Mouse (Mus musculus): ENCODE data around the gene Nr2e3.
"Not testable (repeated sequence)": the region's sequence is repeated elsewhere in the genome, so short reads cannot be mapped to it uniquely, and the experiment has no call there.

Gene Nr2e3

DNA sequence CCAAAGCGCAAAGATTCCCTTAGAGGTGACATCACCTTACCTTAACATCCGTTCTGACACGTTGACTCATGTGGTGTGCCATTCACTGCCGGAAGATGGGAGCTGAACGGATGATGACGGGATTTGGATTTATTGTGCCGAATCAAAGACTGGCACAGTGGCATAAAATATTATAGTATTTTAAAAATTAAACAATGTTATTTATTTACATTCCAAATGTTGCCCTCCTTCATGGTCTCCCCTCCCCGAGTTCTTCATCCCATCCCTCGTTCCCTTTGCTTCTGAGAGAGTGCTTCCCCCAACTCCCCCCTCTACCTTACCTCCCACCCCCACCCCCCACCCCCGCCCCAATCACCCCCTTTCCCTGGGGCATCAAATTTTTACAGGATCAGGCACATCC lies at the start of gene Nr2e3:
Nr2e3 (minus strand) TSS at position 101 of the 400 bp plus-strand sequence.
- no peak for ATAC-seq (ENCODE audit: insufficient number of reproducible peaks, low FRiP score, low TSS enrichment)

DNA sequence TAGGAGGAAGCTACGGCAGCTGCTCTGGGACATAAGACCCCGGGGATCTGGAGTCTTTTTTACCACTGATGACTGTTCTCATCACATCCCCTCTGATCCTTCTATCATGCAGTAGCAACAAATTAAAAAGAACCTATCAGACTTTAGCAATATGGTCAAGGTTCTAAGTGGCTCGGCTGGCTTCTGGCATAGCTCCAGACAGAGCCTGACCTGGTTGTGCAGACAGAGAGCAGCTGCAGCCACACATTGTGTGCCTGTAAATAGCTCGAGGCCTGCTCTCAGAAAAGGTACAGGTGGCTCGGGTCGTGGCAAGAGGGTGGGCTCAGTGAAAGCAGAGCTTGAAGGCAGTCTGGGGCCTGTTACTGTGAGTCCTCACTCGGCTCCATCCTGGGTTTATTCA lies 48.5 kb upstream of the Nr2e3 start:
- no peak for ATAC-seq (ENCODE audit: insufficient number of reproducible peaks, low FRiP score, low TSS enrichment)

DNA sequence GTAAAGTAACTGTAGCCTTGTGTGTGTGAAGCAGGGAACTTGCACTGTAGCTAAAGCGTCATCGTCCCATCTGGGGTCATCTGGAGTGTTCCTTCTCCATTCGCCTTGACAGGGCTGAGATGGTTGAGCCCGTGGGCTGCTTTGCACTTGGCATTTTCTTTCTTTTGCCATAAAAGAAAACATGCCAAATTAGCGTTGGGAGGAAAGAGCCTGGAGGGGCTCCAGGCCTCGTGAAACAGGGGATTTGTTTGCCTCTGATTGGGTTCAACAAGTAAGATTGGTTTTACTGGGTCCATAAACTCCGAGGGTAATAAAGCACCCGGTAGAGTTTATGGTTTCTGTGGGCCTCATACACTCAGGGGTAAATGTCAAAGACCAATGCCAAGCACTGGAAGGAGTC lies 41.9 kb upstream of the Nr2e3 start:
- ATAC-seq (ENCODE audit: insufficient number of reproducible peaks, low FRiP score, low TSS enrichment): no peak

DNA sequence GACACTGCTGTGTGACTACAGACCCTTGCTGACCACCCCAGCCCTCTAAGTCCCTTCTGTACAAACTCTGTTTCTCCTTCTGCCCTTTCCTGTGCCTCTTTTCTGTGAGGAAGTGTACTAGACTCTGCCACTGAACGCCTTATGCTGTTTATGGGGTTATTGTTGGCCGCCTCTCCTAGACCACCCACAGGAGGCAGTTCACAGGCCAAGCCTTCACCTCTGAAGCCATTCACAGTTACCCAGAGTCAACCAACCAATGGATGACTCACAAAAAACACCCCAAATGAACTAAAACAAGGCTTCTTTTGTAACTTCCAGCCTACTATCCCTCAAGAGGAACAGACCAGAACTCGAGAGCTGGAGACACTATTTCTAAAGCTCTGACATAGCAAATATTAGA lies 41.0 kb upstream of the Nr2e3 start:
- no peak for ATAC-seq (ENCODE audit: insufficient number of reproducible peaks, low FRiP score, low TSS enrichment)

DNA sequence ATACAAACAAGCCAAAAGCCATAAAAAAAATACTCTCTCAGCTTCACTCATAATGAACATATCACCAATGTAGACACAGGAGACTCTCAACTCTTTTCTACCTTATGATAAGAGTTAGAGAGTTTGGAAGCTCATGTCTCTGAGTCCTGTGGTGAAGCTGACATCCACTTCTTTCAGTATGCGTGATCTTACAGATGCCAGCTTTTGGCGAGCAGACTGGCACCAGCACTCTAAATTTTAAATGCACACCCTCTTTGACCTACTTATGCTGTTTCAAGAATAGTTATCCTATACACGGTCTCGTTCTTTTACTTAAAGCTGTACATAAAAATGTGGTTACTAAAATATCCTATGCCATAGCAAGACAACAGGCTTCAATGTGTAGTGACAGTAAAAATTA lies 37.3 kb upstream of the Nr2e3 start:
- ATAC-seq (ENCODE audit: insufficient number of reproducible peaks, low FRiP score, low TSS enrichment): no peak

DNA sequence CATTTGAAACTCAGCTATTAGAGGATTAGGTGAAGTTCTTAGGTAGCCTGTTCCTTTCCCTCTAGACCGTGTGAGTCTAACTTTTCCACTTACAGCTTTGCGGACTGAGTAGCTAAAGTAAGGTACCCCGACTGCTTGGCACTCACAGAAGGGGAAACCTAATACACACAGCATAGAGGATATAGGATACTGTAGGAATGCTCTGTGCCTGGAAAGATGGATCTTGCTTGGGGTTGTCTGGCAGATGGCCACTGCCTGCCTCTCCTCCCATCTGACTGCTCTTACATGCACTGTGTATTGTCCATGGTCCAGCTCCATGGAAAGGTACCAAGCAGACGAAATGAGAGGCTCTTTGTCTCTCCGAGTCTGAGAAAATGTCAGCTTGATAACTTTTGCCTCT lies 30.9 kb upstream of the Nr2e3 start:
- ATAC-seq (ENCODE audit: insufficient number of reproducible peaks, low FRiP score, low TSS enrichment): no peak

DNA sequence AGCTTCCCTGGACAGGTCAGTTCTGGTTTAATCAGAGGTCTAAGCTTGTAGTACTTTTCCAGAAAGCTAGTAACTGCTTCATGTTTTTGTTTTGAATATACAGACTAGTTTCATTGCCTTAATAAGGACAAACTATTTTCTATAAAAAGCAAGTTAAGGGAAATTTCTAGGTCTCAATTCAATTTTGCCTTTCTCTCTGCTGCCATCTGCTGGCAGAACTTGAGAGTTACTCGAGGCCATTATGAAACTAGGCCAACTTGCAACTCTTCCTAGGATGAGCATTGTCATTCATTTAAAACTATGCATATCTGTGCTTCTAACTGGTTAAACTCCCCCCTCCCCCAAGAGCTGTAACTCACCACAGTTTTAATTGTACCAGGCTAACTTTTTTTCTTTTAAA lies 29.4 kb upstream of the Nr2e3 start:
- no peak for ATAC-seq (ENCODE audit: insufficient number of reproducible peaks, low FRiP score, low TSS enrichment)

DNA sequence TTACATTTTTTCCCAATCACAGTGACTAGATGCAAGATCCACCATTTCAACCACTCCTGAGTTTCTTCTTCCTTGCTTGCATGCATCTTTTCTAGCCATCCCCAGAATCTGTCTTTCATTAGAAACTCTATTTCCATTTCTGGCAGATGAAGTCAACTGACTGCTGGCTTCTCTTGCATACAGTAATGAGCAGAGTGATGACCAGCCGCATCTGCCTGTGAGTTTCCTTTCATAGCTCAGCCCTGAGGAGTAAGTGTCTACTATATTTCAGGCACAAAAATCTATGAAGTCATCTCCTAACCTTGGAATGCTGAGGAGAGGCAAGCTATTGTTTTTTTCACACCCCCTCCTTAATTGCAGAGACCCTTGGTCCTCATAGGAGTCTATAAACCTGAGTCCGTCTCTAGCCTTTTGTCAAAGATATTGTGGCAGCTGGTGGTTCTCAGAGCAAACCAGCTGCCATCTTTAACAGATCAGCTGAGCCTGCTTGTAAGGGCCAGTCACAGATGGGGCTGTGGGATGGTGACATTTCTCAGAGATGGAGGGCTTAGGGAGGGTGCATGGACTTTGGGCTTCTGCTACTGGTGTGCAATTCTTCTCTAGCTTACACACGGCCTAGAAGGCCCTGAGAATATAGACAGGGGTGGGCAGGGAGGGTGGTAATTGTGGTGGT lies 25.6 kb upstream of the Nr2e3 start:
- no peak for ATAC-seq (ENCODE audit: insufficient number of reproducible peaks, low FRiP score, low TSS enrichment)

DNA sequence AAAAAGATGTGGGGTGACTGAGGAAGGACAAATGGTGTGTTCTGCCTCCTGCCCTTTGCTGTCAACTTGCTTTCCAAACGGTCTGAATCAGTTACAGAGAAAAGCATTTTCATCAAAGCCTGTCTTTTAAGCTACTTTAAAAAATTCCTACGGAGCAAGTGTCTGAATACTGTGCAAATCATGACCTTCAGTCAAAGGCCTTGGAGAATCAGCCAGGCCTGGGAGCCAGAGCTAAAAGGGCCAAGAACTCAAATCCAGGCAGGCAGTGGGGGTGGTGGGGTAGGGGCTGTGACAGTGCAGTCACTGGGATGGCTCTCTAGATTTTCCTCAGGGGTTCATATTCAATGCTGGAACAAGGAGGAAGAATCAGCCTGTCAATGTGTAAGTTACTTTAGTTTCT lies 20.7 kb upstream of the Nr2e3 start:
- ATAC-seq (ENCODE audit: insufficient number of reproducible peaks, low FRiP score, low TSS enrichment): no peak

DNA sequence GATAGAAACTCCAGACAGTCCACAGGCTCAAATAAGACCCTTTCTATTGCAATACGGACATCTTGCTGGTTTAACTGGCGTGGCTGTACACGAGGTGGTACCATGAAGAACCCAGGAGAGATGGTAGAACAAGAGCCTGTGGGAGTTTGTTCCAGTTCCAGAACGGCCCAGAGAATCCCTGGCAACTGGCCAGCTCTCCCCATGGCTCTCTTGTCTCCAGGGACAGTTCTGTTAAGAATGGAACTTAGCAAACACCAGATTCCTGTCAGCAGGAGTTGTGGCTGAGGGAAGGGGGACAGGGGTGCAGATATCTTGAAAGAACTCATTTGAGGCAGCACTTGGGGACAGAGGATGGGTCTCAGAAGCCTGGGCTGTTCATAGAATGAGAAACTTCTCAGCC lies 10.8 kb upstream of the Nr2e3 start:
- ATAC-seq (ENCODE audit: insufficient number of reproducible peaks, low FRiP score, low TSS enrichment): no peak

DNA sequence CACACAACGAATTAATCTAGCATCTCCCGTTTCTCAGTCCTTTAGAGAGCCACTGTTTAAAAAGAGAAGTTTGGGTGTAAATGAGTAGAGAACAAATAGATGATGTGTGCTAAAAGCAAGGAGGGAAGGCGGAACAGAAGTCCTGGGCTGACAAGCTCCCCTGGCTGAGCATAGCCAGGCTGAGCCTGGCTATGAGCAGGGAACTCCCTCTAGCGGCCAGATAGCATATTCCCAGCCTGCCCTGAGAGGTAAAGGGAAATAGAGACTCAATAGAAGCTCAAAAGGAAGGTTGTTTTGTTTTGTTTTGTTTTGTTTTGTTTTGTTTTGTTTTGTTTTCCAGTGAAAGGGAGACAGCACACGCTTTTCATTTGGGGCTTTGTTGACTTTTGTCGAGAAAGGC lies 8.9 kb upstream of the Nr2e3 start:
- ATAC-seq (ENCODE audit: insufficient number of reproducible peaks, low FRiP score, low TSS enrichment): peak; percentile 76; the same call in 1 of the 2 replicates

DNA sequence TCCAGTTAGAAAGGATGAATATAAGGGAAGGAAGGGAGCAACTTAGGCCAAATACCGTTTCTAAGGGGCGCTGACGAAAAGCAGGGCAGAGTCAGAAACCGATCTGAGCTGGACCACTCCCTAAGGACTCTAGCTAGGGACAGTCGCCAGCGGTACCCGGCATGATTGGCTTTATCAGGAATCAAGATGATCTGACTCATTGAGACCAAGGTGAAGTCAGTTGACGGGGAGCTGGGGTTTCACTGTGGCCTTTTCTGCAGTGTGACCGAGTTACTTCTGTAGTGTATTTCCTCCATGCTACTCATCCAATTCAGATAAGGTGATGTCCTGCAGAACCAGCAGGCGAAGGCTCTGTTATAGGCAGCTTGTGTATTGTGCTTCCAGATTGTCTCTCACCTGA lies 4.6 kb upstream of the Nr2e3 start:
- no peak for ATAC-seq (ENCODE audit: insufficient number of reproducible peaks, low FRiP score, low TSS enrichment)

DNA sequence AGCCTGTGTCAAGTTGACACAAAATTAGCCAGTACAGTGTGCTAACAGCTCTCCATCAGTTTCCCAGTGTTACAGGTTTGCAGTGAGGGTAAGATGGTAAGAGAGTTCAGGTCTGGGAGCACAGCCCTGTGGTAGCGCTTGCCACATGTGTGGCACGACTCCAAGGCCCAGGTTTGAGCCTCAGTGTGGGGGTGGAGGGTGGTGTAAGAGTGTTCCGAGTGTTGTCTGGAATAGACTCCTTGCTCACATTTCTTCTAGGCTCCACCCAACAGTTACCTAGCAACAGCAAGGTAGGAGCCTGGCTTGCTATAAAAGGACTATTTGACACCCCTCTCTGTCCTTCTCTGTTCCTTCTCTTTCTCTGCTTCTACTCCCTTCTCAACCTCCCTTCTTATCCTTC lies 3.9 kb upstream of the Nr2e3 start:
- no peak for ATAC-seq (ENCODE audit: insufficient number of reproducible peaks, low FRiP score, low TSS enrichment)

DNA sequence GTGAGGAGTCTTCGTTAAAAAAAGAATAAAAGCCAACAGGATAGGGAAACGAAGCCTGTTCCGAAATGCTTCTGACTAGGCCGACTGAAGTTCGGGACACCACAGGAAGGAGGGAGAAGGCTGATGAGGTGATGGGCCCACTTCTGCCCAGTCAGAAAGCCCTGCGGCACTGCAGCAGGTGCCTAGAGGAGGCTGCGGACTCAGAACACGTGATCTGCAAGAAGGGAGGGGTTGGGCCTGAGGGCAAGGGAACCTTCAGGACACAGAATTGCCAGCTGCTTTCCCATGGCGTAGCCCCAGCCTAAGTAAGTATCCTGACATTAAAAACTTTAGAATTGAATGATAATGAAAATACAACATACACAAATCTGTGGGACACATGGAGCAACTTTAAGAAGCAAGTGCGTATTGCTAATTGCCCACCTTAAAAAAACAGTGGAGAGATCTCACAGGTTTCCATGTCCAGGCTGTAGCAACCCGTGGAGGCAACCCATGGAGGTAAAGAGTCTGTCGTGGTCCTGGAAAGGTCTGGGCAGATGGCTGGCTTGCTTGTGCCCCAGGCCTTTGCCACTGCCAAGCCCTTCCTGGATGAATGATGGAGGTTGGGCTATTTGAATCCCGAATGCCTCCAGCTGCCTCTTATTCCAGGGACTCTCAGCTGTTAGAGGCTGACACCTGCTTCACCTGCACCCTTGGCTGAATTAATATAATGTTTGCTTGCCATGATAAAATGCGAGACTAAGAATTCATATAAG lies 919 bp upstream of the Nr2e3 start:
- ATAC-seq (ENCODE audit: insufficient number of reproducible peaks, low FRiP score, low TSS enrichment): no peak

DNA sequence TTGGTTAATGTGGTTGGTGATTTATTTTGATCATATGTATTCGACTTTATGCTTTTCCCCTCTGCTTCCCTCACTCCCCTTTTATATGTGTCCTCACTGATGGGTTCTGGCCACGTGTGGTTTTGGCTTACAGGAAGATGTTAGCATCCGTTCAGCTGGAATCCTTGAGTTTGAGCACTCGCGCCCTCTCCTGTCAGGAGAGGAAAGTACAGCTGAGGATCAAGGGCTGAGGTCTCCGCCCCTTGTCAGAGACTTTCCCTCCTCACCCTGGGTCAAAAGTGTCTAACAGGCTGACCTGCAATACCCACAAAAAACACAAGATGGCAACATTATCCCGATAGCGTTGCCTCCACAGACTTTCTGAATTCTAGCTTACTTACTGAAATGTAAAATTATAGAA lies 1.2 kb downstream of the Nr2e3 start:
- peak; percentile 52; the same call in 1 of the 2 replicates for ATAC-seq (ENCODE audit: insufficient number of reproducible peaks, low FRiP score, low TSS enrichment)

DNA sequence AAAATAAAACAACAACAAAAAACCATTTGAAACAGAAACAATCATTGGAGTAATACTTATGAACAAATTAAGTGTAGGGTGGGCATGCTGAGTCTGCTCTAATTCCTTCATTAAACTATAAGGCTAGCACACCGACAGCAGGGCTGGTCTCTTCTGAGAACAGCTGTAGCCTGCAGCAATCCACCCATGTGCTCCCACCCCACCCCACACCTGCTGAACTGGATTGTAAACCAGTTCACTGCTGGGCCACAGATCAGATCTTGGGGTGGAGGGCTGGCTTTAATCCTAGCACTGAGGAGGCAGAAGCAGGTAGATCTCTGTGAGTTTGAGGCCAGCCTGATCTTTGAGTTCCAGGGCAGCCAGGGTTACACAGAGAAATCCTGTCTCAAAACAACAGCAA lies 2.3 kb downstream of the Nr2e3 start:
- not testable (repeated sequence) for ATAC-seq (ENCODE audit: insufficient number of reproducible peaks, low FRiP score, low TSS enrichment)

DNA sequence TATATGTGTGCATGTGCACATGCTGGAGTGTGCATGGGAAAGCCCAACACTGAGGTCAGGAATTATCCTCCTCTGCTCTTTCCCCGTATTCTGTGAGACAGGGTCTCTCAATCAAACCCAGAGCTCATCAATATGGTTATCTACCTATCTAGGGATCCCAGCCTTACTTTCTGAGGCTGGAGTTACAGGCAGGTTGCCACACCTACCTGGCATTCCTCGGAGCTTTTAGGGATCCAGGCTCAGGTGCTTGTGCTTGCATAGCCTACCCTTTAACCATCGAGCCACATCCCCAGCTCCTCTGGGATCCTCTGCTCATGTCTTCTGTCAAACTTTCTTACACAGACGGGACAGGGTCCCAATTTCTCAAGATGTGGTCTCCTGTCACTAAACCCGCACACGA lies 4.0 kb downstream of the Nr2e3 start:
- no peak for ATAC-seq (ENCODE audit: insufficient number of reproducible peaks, low FRiP score, low TSS enrichment)

DNA sequence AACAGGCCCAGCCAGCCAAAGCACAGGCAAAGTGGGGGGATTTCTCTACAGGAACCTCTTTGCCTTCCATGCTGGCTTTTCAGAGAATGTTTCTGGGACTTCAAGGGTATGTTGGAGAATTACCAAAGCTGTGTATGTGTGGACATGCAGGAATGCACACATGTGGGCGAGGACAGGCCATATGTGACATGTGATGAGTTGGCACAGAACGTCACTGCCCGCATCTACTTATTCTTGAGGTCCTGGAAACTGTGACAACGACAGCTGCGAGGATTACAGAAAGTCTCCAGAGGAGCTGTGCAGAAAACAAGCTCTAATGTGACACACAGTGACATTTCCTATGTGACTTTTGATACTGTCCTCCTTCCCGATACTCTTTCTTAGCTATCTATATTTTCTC lies 4.8 kb downstream of the Nr2e3 start:
- no peak for ATAC-seq (ENCODE audit: insufficient number of reproducible peaks, low FRiP score, low TSS enrichment)

DNA sequence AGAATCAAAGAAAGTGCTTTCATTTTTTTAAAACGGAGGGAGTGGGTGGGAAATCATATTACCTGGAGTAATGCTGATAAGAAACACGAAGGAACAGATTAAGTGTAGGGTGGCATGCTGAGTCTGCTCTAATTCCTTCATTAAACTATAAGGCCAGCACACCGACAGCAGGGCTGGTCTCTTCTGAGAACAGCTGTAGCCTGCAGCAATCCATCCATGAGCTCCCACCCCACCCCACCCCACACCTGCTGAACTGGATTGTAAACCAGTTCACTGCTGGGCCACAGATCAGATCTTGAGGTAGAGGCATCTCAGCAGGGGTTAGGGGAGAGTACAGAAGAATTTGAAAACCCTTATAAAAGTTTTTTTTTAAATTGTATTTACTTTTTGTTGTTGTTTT lies 5.3 kb downstream of the Nr2e3 start:
- no peak for ATAC-seq (ENCODE audit: insufficient number of reproducible peaks, low FRiP score, low TSS enrichment)

DNA sequence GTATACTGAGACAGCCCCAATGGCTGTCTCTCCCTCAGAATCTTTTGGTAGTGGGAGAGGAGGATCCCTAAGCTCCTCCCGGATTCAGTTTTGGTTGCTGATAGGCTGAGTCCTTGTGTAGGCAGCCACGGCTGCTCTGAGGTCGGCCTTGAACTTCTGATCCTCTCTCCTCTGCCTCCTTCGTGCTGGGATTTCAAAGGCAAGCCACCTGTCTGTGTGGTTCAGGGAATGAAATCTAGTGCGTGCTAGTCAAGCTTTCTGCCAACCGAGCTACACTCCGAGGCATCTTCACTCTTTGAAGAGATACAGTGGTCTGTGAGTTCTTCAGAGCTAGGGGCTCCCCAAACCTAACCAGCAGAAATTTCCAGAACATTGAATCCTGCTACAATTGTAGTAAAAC lies 6.9 kb downstream of the Nr2e3 start:
- ATAC-seq (ENCODE audit: insufficient number of reproducible peaks, low FRiP score, low TSS enrichment): no peak

DNA sequence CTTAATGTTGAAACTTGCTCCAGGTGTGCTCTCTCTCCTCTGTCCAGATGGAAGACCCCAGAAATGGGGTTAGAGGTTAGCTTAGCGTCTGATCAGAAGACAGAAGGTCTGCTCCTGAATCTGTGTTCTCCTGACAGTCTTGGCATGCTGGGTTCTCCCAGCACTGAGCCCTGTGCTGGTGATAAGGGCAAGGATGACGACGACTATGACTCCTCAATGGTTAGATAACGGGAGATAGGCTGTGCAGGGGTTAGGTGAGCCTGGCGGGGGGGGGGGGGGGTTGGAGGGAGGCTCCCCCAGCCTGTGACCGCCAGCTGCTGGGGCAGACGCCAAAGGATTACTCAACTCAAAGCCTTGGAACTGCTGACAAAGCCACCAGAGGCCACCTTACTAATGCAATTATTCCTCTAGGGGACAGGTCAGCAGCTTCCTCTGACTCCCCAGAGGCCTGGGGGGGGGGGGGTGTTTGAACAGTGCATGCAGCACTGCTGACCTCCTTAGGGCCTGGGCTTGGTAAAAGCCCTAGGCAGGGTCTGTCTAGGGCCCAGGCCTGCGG lies 7.9 kb downstream of the Nr2e3 start:
- no peak for ATAC-seq (ENCODE audit: insufficient number of reproducible peaks, low FRiP score, low TSS enrichment)

DNA sequence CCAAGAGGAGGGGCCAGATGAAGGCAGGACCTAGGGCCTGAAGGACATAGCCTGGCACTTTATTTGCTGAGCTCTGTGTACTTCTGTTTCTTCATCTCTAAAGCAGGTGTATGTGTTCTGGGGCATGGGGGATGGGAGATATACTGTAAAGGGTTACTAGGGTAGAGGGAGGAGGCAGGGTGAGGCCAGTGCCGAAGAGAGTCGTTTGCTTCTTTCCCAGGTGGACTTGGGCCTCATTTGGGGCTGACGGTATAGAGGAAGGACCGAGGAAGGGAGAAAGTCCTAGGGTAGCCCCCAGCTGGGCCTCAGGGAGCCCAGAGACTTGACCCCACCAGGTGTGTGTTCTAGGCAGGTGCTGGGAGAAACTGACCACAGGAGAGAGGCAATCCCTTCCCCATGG lies 8.5 kb downstream of the Nr2e3 start:
- no peak for ATAC-seq (ENCODE audit: insufficient number of reproducible peaks, low FRiP score, low TSS enrichment)
